Mouse (Mus musculus): ENCODE measurements around the gene Slc5a3.

- no peak for TF ChIP-seq POLR2A (IDR thresholded peaks at IDR 0.05; ENCODE audit: low read depth, low read length)
- no peak for TF ChIP-seq CTCF (IDR thresholded peaks at IDR 0.05; ENCODE audit: borderline replicate concordance, insufficient read depth, low read length)
Measured at GRCm38 (mm10) chr16:92127666-92128065, 69.5 kb downstream of the Slc5a3 start.
